Mouse (Mus musculus): Measurements from ENCODE around the gene Olfr1396.
"Not testable (repeated sequence)": the region's sequence is repeated elsewhere in the genome, so short reads cannot be mapped to it uniquely, and the experiment has no call there.

Gene Olfr1396

DNA sequence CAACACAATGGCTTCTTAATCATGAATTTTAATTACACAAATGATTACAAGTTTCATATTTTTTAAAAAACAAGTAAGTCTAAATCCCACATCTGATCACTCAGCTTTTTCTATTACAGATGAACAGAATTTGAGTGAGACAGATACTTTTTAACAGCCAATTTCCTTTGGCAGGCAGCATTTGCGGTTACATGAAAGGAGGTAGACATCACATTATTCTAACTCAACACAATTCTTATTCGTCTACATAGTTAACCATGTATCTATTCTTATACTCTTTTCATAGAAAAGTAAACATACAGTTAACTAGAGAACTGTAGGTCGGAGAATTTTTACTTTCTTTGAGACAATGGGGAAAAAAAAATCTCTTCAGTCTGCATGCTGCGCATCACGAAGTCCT lies 24.1 kb downstream of the Olfr1396 start:
- no peak for DNase-seq (ENCODE audit: extremely low read depth, low read depth)

DNA sequence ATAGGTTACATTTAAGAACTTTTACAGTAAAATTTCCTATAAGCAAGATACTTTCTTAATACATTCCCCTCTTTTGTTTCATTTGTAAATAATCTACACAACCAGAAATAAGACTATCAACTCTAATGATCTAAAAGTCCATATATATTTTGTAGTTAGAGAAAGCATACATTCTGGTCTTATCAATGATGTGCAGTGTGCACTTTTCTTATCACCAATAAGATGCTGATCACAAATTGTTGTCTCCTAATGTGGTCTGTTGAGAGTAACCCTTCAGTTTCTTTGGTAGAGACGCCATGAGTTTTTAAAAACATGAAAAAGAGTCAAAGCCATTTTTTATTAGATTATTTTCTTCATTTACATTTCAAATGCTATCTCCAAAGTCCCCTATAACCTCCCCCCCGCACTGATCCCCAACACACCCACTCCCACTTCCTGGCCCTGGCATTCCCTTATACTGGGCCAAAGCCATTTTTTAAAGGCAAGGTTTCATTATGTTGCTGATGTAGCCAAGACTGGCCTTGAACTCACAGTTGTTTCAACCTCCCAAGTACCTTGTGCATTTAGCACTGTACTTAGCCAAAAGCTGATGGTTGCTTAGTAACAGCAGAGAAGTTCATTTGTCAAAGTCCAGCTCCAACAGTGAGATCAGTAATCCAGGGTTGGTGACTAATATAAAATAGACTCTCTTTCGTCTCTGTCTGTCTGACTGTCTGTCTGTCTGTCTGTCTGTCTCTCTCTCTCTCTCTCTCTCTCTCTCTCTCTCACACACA lies 24.8 kb downstream of the Olfr1396 start:
- no peak for DNase-seq (ENCODE audit: extremely low read depth, low read depth)

DNA sequence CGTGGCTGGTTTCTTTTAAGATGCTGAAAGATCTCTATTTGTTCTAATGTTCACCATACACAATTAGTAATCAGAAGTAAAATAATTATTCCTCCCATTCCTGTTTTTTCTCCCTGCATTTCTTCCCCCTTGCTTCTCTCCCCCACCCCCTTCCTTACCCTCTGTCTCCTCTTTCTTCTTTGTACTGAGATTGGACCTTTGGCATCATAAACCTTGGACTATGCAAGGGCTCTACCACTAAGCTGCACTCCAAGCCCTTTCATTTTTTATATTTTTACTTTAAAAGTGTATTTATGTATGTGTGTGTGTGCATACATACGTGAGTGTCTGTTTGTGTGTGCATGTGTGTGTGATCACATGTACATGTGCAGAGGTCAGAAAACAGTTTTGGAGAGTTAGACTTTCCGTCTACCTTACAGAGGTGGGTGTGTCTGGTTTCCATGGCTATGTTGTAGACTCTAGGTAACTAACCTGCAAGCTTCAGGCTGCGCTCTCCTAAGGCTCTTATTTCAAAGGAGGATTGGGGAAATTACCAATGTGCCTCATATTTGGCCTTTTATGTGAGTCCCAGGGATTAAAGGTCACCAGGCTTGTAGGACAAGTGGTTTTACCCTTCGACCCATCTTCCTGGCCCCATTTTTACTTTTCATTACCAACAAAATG lies 25.6 kb downstream of the Olfr1396 start:
- no peak for DNase-seq (ENCODE audit: extremely low read depth, low read depth)

DNA sequence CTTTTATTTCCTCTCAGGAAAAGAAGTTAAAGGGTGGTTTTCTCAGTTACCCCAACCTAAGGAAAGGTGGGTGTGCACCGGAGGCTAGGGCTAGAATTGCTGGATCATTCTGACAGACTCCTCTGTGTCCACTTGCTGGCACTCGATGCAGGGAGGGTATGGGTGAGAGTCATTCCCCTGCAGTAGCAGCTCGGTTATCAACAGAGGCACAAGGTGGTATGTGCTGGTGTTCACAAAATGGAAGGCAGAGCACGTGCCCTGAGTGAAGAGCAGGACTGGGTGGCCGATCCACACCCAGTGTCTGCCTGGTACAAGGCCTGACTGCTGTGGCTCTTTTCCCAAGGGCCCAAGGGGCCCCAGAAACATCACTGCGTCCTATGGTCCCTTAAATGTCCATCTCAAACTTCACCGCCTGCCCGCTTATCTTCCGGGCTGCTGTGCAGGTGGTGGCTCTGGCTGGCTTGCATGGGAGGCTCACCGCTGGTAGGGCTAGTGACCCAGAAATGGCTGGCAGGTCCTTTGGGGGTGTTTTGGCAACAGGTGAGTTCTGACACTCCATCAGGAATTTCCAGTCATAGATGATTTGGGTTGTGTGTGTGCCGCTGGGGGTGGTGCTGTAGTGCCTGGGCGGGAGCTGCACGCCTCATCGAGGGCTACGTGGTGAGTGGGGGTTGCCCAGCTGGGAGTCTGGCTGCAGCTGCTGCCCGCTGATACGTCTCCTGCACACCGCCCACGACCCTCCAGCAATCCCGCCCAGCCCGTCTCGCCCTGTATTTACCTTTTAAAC lies 26.7 kb downstream of the Olfr1396 start:
- DNase-seq (ENCODE audit: extremely low read depth, low read depth), result peak; percentile 57

DNA sequence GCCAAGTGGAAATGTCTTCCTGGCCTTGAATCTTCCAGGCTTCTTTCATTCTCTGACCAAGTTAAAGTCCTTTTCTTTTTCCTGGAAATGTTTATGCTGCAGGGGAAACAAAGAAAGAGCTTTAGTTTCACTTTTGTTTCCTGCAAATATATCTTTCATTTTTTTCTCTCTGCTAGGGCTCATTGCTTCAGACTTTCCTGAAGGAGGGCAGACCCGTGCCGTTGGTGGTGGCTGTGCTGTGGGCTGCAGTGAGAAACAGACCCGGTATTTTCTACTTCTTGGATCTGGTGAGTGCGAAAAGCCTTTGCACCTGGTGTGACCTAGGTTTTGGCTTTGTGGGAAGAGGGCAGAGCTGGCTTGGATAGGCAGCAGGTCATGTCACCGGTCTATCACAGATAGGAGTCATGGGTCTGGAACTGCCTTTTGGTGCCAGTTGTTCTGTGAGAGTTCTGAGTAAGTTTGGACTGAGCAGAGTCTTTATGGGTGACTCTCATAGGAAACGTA lies 27.8 kb downstream of the Olfr1396 start:
- no peak for DNase-seq (ENCODE audit: extremely low read depth, low read depth)

DNA sequence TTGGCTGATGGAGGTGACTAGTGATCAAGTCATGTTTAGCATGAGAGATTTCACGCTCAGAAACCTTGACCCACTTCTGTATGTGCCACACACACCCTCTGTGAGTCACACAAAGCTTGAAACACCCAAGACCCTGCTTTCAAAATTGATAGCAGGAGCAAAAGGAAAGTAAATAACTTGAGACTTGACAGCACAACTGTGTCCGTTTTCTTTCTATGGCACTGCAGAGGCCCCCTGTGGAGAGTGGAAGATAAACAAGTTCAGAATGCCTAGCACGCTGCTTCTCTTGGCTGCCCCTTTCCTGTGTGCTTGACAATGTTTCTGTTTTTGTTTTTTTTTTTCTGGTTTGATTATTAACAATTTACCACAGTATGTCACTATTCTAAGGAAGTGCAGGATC lies 29.8 kb downstream of the Olfr1396 start:
- no peak for DNase-seq (ENCODE audit: extremely low read depth, low read depth)

DNA sequence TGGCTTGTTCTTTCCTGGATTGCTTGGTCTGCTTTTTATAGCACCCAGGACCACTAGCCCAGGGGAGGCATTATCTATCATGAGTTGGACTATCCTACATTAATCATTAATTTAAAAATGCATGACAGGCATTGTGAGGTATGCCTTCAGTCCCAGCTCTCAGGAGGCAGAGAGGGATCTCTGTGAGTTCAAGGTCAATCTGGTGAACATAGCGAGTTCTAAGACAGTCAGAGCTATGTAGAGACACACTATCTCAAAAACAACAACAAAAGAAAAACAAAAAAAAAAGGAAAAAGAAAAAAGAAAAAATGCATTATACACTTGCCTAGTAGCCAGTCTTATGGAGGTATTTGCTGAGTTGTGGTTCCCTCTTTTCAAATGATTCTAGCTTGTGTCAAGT lies 30.3 kb downstream of the Olfr1396 start:
- no peak for DNase-seq (ENCODE audit: extremely low read depth, low read depth)

DNA sequence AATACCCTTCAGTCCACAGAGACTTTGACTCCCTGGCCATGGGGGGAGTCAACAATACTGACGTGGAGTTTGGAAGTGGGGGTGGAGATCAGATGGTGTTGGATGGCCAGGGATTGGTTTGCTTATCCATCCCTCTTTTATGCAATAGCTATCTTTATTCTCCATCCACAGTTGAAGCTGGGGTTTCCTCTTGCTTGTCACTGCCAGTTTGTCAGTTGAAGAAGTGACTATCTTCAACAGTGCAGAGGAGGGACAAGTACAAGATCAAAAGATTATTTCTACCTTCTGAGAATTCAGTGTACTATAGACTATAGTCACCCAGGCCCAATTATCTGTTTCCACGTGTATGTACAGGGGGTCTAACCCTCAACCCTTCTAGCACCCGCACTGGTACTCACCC lies 30.9 kb downstream of the Olfr1396 start:
- DNase-seq (ENCODE audit: extremely low read depth, low read depth), result peak; percentile 55

DNA sequence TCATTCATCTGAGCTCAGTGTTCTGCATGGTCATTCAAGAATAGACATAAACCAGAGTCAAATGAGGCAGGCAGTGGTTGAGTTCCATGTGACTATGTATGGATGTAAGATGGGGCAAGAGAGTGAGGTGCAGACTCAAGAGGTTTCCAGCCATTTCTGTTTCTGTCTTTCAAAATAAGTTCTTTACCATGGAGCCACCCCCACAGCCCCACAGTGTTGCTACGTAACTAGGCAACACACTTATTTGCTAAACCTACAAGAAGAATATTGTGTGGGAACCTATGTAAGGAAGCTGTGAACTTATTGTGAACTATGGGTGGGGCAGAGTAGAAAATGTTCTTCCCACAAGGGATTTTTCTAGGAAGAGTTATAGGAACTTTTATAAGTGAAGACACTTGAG lies 31.5 kb downstream of the Olfr1396 start:
- DNase-seq (ENCODE audit: extremely low read depth, low read depth), result no peak

DNA sequence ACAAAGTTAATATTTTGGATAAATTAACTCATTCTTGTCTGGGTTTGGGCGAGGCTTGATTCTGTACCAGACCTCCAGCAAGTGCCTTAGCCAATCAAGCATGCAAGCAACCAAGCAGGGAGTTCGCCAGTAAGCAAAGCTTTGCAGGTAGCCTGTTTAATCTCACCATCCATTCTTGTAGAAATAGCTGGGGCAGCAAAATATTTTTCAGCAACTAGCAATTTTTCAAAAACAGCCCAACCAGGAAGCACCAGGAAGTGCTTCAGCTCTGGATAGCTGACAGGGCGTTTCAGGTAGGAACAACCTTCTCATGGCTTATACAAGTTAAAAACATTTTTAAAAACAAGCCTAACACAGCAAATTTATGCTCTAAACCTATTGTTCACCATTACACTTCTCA lies 32.8 kb downstream of the Olfr1396 start:
- no peak for DNase-seq (ENCODE audit: extremely low read depth, low read depth)

DNA sequence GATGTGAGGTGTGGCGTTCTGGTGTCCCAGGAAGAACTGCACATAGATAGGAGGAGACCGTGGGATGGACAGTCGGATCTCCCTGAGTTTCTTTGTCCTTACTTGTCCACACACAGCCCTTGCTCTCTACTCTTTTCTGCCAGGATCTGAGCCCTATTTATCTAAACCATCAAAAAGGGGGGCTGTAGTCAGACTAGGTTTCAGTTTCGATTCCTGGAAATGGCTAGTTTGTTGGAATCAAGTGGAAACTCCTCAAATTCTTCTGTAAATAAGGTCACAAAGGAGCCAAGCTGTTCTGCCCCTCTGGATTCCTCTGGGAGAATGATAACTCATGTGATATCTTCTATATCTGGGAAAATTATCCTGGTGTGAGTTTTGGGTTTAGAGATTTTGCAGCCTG lies 33.3 kb downstream of the Olfr1396 start:
- DNase-seq (ENCODE audit: extremely low read depth, low read depth), result no peak

DNA sequence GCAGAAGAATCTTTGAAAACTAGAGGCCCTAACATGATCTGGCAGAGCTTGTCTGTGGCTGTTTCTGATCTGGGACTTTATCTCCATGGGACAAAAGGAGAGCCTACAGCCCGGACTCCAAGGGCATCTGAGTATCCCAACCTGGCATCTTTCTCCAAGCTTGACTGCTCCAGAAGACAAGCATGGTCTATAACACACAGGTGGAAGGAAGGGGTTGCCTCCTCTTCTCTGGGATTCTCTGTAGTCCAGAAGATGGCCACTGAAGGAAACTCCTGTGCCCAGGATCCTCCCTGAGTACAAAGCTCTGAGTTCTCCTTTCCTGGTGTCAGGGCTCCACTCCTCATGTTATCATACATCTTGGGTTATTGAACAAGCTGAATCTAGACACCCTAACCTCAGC lies 34.0 kb downstream of the Olfr1396 start:
- DNase-seq (ENCODE audit: extremely low read depth, low read depth), result no peak

DNA sequence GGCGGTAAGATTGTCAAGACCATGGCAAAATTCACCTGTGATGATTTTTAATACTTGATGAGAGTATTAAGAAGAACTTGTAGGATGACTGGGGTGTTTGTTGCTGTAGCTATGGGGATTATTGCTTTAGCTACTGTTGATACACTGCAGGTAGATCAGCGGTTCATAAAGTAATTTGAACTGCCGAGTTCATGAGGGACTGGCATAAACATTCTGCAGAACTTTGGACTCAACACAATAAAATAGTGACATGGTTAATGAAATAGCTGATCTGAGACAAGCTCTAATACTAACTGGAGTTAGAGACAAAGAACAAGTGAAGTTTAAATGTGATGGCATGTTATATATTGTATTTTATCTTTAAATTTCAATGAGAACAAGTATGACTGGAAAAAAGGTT lies 36.0 kb downstream of the Olfr1396 start:
- no peak for DNase-seq (ENCODE audit: extremely low read depth, low read depth)

DNA sequence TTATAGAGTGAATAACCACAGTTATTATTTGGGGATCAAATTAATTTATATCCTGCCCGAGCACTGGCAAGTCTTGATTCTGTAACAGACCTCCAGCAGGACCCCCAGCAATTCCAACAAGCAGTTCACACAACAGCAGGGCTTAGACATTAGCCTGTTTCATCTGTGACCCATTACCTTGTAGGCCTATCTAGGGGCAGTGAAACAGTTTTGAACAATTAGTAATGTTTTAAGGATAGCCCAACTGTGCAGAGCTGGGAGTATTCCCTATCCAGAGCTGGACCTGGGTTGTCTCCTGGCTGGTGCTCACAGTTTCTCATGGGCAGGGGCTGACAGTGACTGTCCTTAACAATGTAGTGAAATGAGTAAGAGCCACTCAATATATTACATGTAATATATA lies 37.7 kb downstream of the Olfr1396 start:
- DNase-seq (ENCODE audit: extremely low read depth, low read depth), result no peak

DNA sequence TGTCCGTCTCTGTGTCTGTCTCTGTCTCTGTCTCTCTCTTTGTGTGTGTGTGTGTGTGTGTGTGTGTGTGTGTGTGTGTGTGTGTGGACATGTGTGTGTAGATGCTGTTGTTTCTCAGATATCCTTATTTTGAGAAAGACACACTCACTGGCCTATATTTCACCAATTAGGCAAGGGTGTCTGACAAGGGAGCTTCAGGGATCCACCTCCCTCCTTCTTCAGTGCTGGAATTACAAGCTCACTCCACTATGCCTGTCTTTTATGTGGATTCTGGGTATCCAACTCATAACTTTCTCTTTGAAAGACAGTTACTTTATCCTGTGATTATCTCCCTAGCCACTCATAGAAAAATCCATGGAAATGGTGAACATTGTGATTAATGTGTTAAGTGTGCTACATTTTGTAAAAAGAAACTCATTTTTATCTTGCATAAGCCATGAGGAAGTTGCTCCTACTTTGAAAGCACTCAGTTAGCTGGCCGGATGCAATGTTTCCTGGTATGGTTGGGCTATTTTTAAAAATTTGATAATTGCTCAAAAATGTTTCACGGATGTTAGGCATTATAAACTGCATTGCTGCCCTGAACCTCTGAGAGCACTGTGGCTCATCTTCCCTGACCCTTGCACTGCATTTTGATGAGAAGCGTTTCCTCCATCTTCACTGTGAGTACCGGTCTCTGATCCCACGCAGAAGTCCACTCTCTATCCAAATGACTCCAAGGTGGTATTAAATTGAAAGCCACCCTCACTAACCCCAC lies 38.5 kb downstream of the Olfr1396 start, which contains the start of gene Ifi47:
Ifi47 (plus strand) TSS at position 587 of the 757 bp plus-strand sequence.
- peak; percentile 74 for DNase-seq (ENCODE audit: extremely low read depth, low read depth)

DNA sequence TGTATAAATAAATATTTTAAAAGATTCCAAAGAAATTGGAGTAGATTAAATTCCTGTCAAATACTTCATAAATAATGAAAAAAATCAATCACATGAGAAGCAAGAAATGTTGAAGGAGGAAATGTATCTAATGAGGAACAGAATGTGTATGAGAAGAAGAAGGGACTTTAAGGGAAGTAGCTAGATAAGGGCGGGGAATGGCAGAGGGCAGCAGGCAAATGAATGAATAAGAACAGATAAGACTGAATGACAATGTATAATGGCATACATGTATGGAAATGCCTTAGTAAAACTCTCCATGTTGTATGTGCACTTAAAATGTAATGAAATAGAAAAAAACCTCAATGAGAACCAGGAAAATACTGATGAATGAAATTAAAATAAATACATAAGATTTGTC lies 46.3 kb downstream of the Olfr1396 start:
- peak; percentile 57 for DNase-seq (ENCODE audit: extremely low read depth, low read depth)

DNA sequence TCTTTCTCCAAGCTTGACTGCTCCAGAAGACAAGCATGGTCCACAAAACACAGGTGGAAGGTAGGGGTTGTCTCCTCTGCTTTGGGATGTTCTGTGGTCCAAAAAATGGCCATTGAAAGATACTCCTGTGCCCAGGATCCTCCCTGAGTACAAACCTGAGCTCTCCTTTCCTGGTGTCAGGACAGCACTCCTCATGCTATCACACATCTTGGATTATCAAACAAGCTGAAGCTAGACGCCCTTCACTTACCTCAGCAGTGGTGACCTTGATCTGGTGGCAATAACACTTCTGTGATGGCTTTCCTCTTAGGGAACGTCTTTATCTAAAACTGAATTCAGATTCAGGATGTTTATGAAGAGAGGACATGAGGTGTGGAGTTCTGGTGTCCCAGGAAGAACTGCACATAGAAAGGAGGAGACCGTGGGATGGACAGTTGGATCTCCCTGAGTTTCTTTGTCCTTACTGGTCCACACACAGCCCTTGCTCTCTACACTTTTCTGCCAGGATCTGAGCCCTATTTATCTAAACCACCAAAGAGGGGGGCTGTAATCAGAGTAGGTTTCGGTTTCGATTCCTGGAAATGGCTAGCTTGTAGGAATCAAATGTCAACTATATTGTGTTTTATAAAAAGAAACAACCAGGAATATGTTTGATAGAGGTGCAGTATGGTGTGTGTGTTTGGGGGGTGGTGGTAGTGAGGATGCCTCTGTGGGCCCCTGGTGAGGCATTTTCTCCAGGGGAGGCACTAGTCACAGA lies 50.8 kb downstream of the Olfr1396 start, which contains the start of gene Tgtp2:
Tgtp2 (minus strand) TSS at position 494 of the 757 bp plus-strand sequence.
- DNase-seq (ENCODE audit: extremely low read depth, low read depth), result not testable (repeated sequence)

DNA sequence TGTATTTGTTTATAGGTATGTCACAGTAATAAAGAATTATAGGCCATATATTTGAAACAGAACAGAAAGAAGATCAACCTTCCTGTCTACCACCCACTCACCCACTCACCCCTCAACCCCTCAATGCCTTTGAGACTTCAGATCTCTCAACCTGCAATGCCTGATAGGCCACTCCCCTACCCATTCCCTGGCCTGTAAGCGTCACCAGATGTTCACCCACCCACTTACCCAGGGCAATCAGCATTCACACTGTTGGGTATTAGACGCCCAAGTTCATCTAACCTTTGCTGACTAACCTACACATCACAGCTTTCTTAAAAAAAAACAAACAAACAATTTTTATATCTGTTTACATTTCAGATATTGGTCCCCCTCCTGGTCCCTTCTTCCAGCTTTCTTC lies 52.8 kb downstream of the Olfr1396 start:
- not testable (repeated sequence) for DNase-seq (ENCODE audit: extremely low read depth, low read depth)

DNA sequence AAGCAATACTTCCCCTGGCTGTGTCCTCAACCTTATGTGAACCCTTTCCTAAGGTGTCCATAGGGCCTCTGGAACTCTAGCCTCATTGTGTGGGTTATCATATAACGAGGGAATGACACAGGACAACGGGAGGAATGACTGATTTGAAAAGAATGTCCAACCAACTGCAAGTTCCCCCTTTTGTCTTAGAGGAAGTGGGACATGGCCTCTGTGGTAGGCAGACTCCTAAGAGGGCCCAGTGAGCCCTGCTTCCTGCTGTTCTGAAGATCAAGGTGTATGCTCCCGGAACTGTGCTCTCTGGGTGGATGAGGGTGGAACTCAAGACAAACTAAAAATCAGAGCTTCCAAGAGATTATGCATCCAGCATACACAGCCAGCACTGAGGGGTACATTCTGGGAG lies 54.6 kb downstream of the Olfr1396 start:
- not testable (repeated sequence) for DNase-seq (ENCODE audit: extremely low read depth, low read depth)

Measured in MEL-GATA-1-ER (cell line).